Mouse (Mus musculus) liver, embryonic 12.5 days (tissue): ENCODE data around the gene Olfr250. TPM values are rescaled to one million over a fixed set of nuclear protein-coding genes. Genes with fewer than 3 reads are reported as not detected.
"Not testable (repeated sequence)": the region's sequence is repeated elsewhere in the genome, so short reads cannot be mapped to it uniquely, and the experiment has no call there.

Experiments used
- ATAC-seq: fragments of 200-750 bp; cut with Nextera tagmentation; 2 replicates; pipeline ENCODE4 v1.8.0; 2017; ENCODE audit warnings: moderate number of reproducible peaks, mild to moderate bottlenecking, moderate library complexity
- H3K27ac ChIP-seq: fragments of 300-500 bp; sonication (generic); 2 replicates; pipeline ENCODE4 v1.5.1; 2016; ENCODE audit warnings: mild to moderate bottlenecking
- H3K27me3 ChIP-seq: fragments of 300-500 bp; sonication (generic); replicated peaks from 2 replicates; pipeline ENCODE4 v1.6.1; 2016; ENCODE audit warnings: mild to moderate bottlenecking, moderate library complexity
- H3K36me3 ChIP-seq: fragments of 300-500 bp; sonication (generic); 2 replicates; pipeline ENCODE4 v1.6.1; 2016; ENCODE audit warnings: mild to moderate bottlenecking, moderate library complexity
- H3K4me1 ChIP-seq: fragments of 300-500 bp; sonication (generic); 2 replicates; pipeline ENCODE4 v1.6.1; 2016
- H3K4me2 ChIP-seq: fragments of 300-500 bp; sonication (generic); 2 replicates; pipeline ENCODE4 v1.6.1; 2016; ENCODE audit warnings: mild to moderate bottlenecking, moderate library complexity
- H3K4me3 ChIP-seq: fragments of 300-500 bp; sonication (generic); 2 replicates; pipeline ENCODE4 v1.5.1; 2016; ENCODE audit warnings: mild to moderate bottlenecking, moderate library complexity
- H3K9ac ChIP-seq: fragments of 300-500 bp; sonication (generic); 2 replicates; pipeline ENCODE4 v1.6.1; 2016; ENCODE audit warnings: mild to moderate bottlenecking, moderate library complexity
- H3K9me3 ChIP-seq: fragments of 300-500 bp; sonication (generic); replicated peaks from 2 replicates; pipeline ENCODE4 v1.6.1; 2016; ENCODE audit warnings: mild to moderate bottlenecking, moderate library complexity
- WGBS: fragments of 180-500 bp; shearing (Covaris S2); methylation state at CpG from one replicate; pipeline ENCODE4 v1.1.7; 2016; ENCODE audit not compliant: insufficient replicate concordance; 5-methylcytosine and 5-hydroxymethylcytosine counted together
- polyA plus RNA-seq: library from polyadenylated mRNA; unstranded; fragments of >200 nt; fragmentation: Nextera tagmentation; extraction: Ambion mirVana; gene quantifications from 2 replicates; pipeline ENCODE4 v1.2.1, GENCODE M21; 2016

Gene Olfr250
- not detected in 2 replicates for polyA plus RNA-seq

- H3K4me2 ChIP-seq: no peak within 1 kb of the TSS
- no peak within 1 kb of the TSS for H3K27ac ChIP-seq
- WGBS: 67% methylated on average over 2 of the region's 2 CpGs
- no peaks in the 10 kb centered on the region for H3K36me3 ChIP-seq
- H3K4me1 ChIP-seq: no peaks in the 10 kb centered on the region
- no peak within 1 kb of the TSS for H3K4me3 ChIP-seq
- H3K9ac ChIP-seq: no peak within 1 kb of the TSS
- ATAC-seq: no peak
- no peaks in the 10 kb centered on the region for H3K27me3 ChIP-seq
- no peaks in the 10 kb centered on the region for H3K9me3 ChIP-seq
Observed at GRCm38 (mm10) chr9:38366596-38366995, at the start of gene Olfr250. TSS of gene Olfr250 (plus strand) at chr9:38366896.

- 62% methylated on average over 3 of the region's 3 CpGs for WGBS
- no peak for ATAC-seq
- Histone ChIP-seq H3K27ac (no peak within 1 kb of the TSS), H3K4me3 (no peak within 1 kb of the TSS), H3K9me3 (no peaks in the 10 kb centered on the region), H3K4me1 (no peaks in the 10 kb centered on the region), H3K9ac (no peak within 1 kb of the TSS), H3K4me2 (no peak within 1 kb of the TSS), H3K27me3 (no peaks in the 10 kb centered on the region), H3K36me3 (no peaks in the 10 kb centered on the region)
Observed at GRCm38 (mm10) chr9:38328760-38329159, 37.9 kb upstream of the Olfr250 start, which contains the start of gene Olfr25. TSS of gene Olfr25 (plus strand) at chr9:38329060.

- WGBS: 81% methylated on average over 4 of the region's 4 CpGs
- no peak within 1 kb of the TSS for H3K27ac ChIP-seq
- H3K27me3 ChIP-seq: no peaks in the 10 kb centered on the region
- no peaks in the 10 kb centered on the region for H3K36me3 ChIP-seq
- no peaks in the 10 kb centered on the region for H3K4me1 ChIP-seq
- no peak within 1 kb of the TSS for H3K4me2 ChIP-seq
- no peak within 1 kb of the TSS for H3K4me3 ChIP-seq
- no peaks in the 10 kb centered on the region for H3K9me3 ChIP-seq
- ATAC-seq: no peak
- H3K9ac ChIP-seq: no peak within 1 kb of the TSS
Observed at GRCm38 (mm10) chr9:38348111-38348510, 18.6 kb upstream of the Olfr250 start, which contains the start of gene Olfr898. TSS of gene Olfr898 (plus strand) at chr9:38348411.

- no peak within 1 kb of the TSS for H3K4me3 ChIP-seq
- H3K27me3 ChIP-seq: no peaks in the 10 kb centered on the region
- WGBS: 47% methylated on average over 2 of the region's 2 CpGs
- no peak within 1 kb of the TSS for H3K9ac ChIP-seq
- H3K27ac ChIP-seq: no peak within 1 kb of the TSS
- H3K4me2 ChIP-seq: no peak within 1 kb of the TSS
- H3K9me3 ChIP-seq: no peaks in the 10 kb centered on the region
- no peaks in the 10 kb centered on the region for H3K4me1 ChIP-seq
- no peak for ATAC-seq
- no peaks in the 10 kb centered on the region for H3K36me3 ChIP-seq
Observed at GRCm38 (mm10) chr9:38376786-38377185, 10.1 kb downstream of the Olfr250 start, which contains the start of gene Olfr251. TSS of gene Olfr251 (plus strand) at chr9:38377086.

- no peak for ATAC-seq
- H3K4me2 ChIP-seq: no peak within 1 kb of the TSS
- H3K36me3 ChIP-seq: no peaks in the 10 kb centered on the region
- H3K27me3 ChIP-seq: no peaks in the 10 kb centered on the region
- no peak within 1 kb of the TSS for H3K27ac ChIP-seq
- H3K9me3 ChIP-seq: no peaks in the 10 kb centered on the region
- H3K9ac ChIP-seq: no peak within 1 kb of the TSS
- no peaks in the 10 kb centered on the region for H3K4me1 ChIP-seq
- WGBS: 61% methylated on average over 1 of the region's 1 CpGs
- H3K4me3 ChIP-seq: no peak within 1 kb of the TSS
Observed at GRCm38 (mm10) chr9:38401398-38401797, 34.7 kb downstream of the Olfr250 start, which contains the start of gene Olfr147. TSS of gene Olfr147 (plus strand) at chr9:38401698.

- not testable (repeated sequence) for H3K4me2 ChIP-seq, H3K9me3 ChIP-seq, ATAC-seq, H3K36me3 ChIP-seq, H3K4me1 ChIP-seq, H3K4me3 ChIP-seq, H3K9ac ChIP-seq, H3K27me3 ChIP-seq, H3K27ac ChIP-seq
- WGBS: 68% methylated on average over 3 of the region's 3 CpGs
Observed at GRCm38 (mm10) chr9:38407502-38407901, 40.8 kb downstream of the Olfr250 start.

GRCm38 (mm10) chr9:38413502-38413901 is 46.8 kb downstream of the Olfr250 start:
- ATAC-seq, H3K4me1 ChIP-seq, H3K27ac ChIP-seq, H3K4me2 ChIP-seq, H3K9me3 ChIP-seq, H3K36me3 ChIP-seq, H3K27me3 ChIP-seq, H3K4me3 ChIP-seq, H3K9ac ChIP-seq: not testable (repeated sequence)
- WGBS: 82% methylated on average over 14 of the region's 14 CpGs

Other genes with a start within 250 kb of the Olfr250 start
- gene Olfr890, start 224.4 kb upstream of the Olfr250 start, polyA plus RNA-seq: not detected in 2 replicates
- not detected in 2 replicates for gene Olfr891, start 186.1 kb upstream of the Olfr250 start, polyA plus RNA-seq
- not detected in 2 replicates for gene Olfr893, start 158.5 kb upstream of the Olfr250 start, polyA plus RNA-seq
- gene Olfr894, start 148.8 kb upstream of the Olfr250 start, polyA plus RNA-seq: not detected in 2 replicates
- gene Olfr143, start 114.1 kb upstream of the Olfr250 start, polyA plus RNA-seq: not detected in 2 replicates
- not detected in 2 replicates for gene Olfr895, start 99.0 kb upstream of the Olfr250 start, polyA plus RNA-seq
- gene Olfr896-ps1, start 75.8 kb upstream of the Olfr250 start, polyA plus RNA-seq: not detected in 2 replicates
- not detected in 2 replicates for gene Olfr25, start 37.8 kb upstream of the Olfr250 start, polyA plus RNA-seq
- not detected in 2 replicates for gene Olfr898, start 18.5 kb upstream of the Olfr250 start, polyA plus RNA-seq
- not detected in 2 replicates for gene Olfr251, start 10.2 kb downstream of the Olfr250 start, polyA plus RNA-seq
- not detected in 2 replicates for gene Olfr147, start 34.8 kb downstream of the Olfr250 start, polyA plus RNA-seq
- not detected in 2 replicates for gene Olfr901, start 62.6 kb downstream of the Olfr250 start, polyA plus RNA-seq
- gene Olfr902, start 80.8 kb downstream of the Olfr250 start, polyA plus RNA-seq: not detected in 2 replicates
- not detected in 2 replicates for gene Olfr904, start 96.2 kb downstream of the Olfr250 start, polyA plus RNA-seq
- not detected in 2 replicates for gene Olfr905, start 104.2 kb downstream of the Olfr250 start, polyA plus RNA-seq
- gene Olfr906, start 120.2 kb downstream of the Olfr250 start, polyA plus RNA-seq: not detected in 2 replicates
- gene Olfr907, start 128.9 kb downstream of the Olfr250 start, polyA plus RNA-seq: not detected in 2 replicates
- not detected in 2 replicates for gene Olfr911-ps1, start 154.7 kb downstream of the Olfr250 start, polyA plus RNA-seq
- gene Olfr910, start 171.0 kb downstream of the Olfr250 start, polyA plus RNA-seq: not detected in 2 replicates
- gene Olfr912, start 213.3 kb downstream of the Olfr250 start, polyA plus RNA-seq: not detected in 2 replicates
- not detected in 2 replicates for gene Olfr913, start 225.9 kb downstream of the Olfr250 start, polyA plus RNA-seq
- gene Olfr914, start 238.2 kb downstream of the Olfr250 start, polyA plus RNA-seq: not detected in 2 replicates